Mouse (Mus musculus): Measurements from ENCODE around the gene Rln1. TPM values are rescaled to one million over a fixed set of nuclear protein-coding genes. Genes with fewer than 3 reads are reported as not detected.
A peak's percentile ranks its signal among the peaks of the same experiment; 100 is the strongest.

Rln1 gene
- polyA plus RNA-seq, 1 experiment from 2014 or later = 2.5 TPM

DNA sequence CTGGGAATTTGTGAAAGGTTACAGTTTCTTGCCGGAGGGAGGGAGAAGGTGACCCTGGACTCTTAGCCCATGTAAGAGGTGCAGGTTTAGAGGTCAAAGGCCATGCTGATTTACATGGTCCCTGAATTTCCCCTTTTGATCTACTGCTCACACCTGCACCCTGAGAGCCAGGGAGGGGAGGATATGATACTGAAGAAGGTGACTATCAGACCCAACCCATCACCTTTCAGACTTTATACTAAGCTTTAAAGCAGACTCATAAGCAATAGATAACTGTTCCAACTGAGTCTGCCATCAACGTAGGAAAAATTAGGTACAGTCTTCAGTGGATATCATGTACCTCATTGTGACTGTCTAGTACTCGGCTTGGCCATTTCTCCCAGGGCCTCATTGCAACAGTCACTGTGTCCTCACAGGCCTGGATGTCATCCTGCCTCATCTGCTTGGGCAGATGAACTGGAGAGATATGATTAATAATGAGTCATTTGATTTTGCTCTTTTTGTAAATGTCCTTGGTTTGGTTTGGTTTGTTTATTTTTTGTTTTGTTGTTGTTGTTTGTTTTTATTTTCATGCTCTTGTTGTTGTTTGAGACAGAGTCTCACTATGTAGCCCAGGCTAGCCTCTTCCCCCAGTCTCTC lies 34.3 kb upstream of the Rln1 start:
- peaks cover 8% of the 10 kb centered on the region for H3K4me1 ChIP-seq
- no peak for ATAC-seq (replicated peaks)
- H3K4me2 ChIP-seq = no peak overlapping the region
- H3K9me3 ChIP-seq = no peaks in the 10 kb centered on the region
- no peaks in the 10 kb centered on the region; the same call in 1 of the 2 replicates for H3K27me3 ChIP-seq (replicated peaks)
- H3K4me3 ChIP-seq = no peak overlapping the region
- H3K36me3 ChIP-seq (replicated peaks) = no peaks in the 10 kb centered on the region
- H3K27ac ChIP-seq = no peak overlapping the region
- 87% methylated on average over 3 of the region's 3 CpGs for WGBS
- H3K9ac ChIP-seq = no peak overlapping the region

DNA sequence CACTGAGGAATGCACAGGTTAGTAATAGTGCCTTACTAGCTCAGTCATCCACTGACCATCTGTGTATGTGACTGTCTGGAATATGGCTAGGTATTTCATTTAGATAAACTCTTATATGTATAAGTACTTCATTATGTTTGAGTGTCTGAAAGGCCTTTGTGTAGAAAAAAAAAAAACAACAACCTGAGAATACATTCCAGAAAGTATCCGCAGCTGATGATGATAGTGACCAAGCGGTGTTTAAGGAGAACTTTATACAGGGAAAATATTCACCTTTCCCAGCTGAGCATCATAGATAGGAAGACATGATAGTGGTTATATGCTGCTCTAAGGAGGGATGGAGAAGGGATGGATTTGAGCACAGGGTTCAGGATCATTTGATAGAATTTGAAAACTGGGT lies 33.6 kb upstream of the Rln1 start:
- Histone ChIP-seq H3K9me3 (no peaks in the 10 kb centered on the region), H3K27ac (no peak overlapping the region), H3K27me3 (replicated peaks) (no peaks in the 10 kb centered on the region; the same call in 1 of the 2 replicates), H3K4me3 (no peak overlapping the region), H3K36me3 (replicated peaks) (no peaks in the 10 kb centered on the region), H3K4me2 (no peak overlapping the region), H3K4me1 (peaks cover 8% of the 10 kb centered on the region), H3K9ac (no peak overlapping the region)
- 87% methylated on average over 2 of the region's 2 CpGs for WGBS
- no peak for ATAC-seq (replicated peaks)

GRCm38 (mm10) chr19:29366969-29367622 lies 32.6 kb upstream of the Rln1 start, which contains the start of the genes Plgrkt and Cd274:
Plgrkt (minus strand) TSS chr19:29367390.
Cd274 (plus strand) TSS chr19:29367455.
- peaks cover 14% of the 10 kb centered on the region for H3K4me1 ChIP-seq
- H3K36me3 ChIP-seq (replicated peaks) = no peaks in the 10 kb centered on the region
- no peak within 1 kb of the TSS for H3K27ac ChIP-seq
- H3K9me3 ChIP-seq = no peaks in the 10 kb centered on the region
- ATAC-seq (replicated peaks) = 0 out of 2 replicates have a peak, but pooled peaks have one; percentile 53
- H3K4me2 ChIP-seq = peak within 1 kb of the TSS; percentile 74
- H3K4me3 ChIP-seq = peak within 1 kb of the TSS; percentile 41
- H3K9ac ChIP-seq = peak within 1 kb of the TSS; percentile 22
- no peaks in the 10 kb centered on the region; the same call in 1 of the 2 replicates for H3K27me3 ChIP-seq (replicated peaks)
- WGBS = 4% methylated on average over 26 of the region's 26 CpGs

- ATAC-seq (replicated peaks) = no peak
- Histone ChIP-seq H3K36me3 (replicated peaks) (no peaks in the 10 kb centered on the region), H3K27ac (no peak overlapping the region), H3K27me3 (replicated peaks) (no peaks in the 10 kb centered on the region; the same call in 1 of the 2 replicates), H3K4me2 (peak overlapping the region; percentile 74), H3K4me1 (peaks cover 14% of the 10 kb centered on the region), H3K4me3 (peak overlapping the region; percentile 41), H3K9me3 (no peaks in the 10 kb centered on the region), H3K9ac (no peak overlapping the region)
- 61% methylated on average over 20 of the region's 20 CpGs for WGBS
Observed at GRCm38 (mm10) chr19:29366226-29366968, 31.9 kb upstream of the Rln1 start.

DNA sequence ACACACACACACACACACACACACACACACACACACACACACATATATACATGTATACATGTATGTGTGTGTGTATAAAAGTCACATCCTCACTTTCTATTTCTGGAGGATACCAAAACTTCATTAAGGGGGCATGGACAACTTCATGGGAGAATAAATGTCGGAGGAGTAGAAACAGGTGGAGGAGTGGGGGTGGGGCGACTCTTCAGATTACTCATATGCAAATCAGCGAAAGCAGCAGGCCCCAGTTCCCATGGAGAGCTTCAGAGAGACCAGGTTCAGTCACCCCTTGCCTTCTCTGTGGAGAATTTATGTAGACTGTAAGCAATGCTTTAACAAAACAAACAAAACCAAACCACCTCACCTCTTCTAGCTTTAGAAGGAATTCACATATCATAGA lies 30.6 kb upstream of the Rln1 start:
- no peak overlapping the region for H3K27ac ChIP-seq
- H3K9me3 ChIP-seq = no peaks in the 10 kb centered on the region
- no peak overlapping the region for H3K4me2 ChIP-seq
- no peaks in the 10 kb centered on the region for H3K36me3 ChIP-seq (replicated peaks)
- no peak overlapping the region for H3K9ac ChIP-seq
- no peak for ATAC-seq (replicated peaks)
- H3K4me1 ChIP-seq = peaks cover 27% of the 10 kb centered on the region
- WGBS = 21% methylated on average over 3 of the region's 3 CpGs
- H3K27me3 ChIP-seq (replicated peaks) = no peaks in the 10 kb centered on the region; the same call in 1 of the 2 replicates
- H3K4me3 ChIP-seq = no peak overlapping the region

DNA sequence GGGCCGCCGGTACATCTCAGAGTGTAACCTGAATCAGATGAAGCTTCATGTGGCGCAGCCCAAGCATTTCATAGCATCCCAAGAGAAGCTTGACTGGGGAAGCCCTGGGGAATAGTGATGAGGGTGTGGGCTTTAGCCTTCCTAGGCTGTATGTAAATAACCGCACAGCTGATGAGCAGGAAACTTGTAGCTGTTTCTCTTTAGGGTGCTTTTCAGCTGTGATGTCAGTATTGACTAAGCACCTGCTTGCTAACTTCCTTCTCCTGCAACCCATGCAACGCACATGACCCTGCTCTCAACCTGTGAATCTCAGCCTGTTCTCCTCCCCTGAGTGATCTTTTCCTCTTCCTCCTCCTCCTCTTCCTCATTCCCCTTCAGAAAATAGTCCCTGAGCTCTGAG lies 29.6 kb upstream of the Rln1 start:
- H3K4me3 ChIP-seq = no peak overlapping the region
- 0 out of 2 replicates have a peak, but pooled peaks cover under 1% of the 10 kb centered on the region for H3K36me3 ChIP-seq (replicated peaks)
- H3K4me2 ChIP-seq = no peak overlapping the region
- no peaks in the 10 kb centered on the region; the same call in 1 of the 2 replicates for H3K27me3 ChIP-seq (replicated peaks)
- WGBS = 86% methylated on average over 5 of the region's 5 CpGs
- no peaks in the 10 kb centered on the region for H3K9me3 ChIP-seq
- no peak overlapping the region for H3K27ac ChIP-seq
- no peak overlapping the region for H3K9ac ChIP-seq
- no peak for ATAC-seq (replicated peaks)
- H3K4me1 ChIP-seq = peaks cover 31% of the 10 kb centered on the region

DNA sequence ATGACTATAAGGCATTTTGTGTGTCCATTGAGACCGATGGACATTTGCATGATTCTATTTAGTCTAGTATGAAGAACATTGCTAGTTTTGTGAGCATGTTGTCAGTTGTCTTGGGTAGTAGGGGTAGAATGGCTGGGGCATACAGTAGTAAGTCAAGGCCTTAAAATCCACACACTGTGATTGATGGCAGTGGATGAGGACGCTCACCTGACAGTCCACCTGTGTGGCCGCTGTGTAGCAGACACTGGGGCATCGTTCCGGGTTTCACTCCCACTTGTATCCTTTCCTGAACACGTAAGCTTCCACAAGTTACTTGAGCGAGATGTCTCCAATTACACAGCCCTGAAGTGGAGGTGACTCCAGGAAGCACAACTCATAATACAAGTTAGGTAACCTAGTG lies 29.1 kb upstream of the Rln1 start:
- 90% methylated on average over 7 of the region's 7 CpGs for WGBS
- H3K4me2 ChIP-seq = no peak overlapping the region
- 0 out of 2 replicates have a peak, but pooled peaks cover 2% of the 10 kb centered on the region for H3K36me3 ChIP-seq (replicated peaks)
- H3K27ac ChIP-seq = no peak overlapping the region
- H3K27me3 ChIP-seq (replicated peaks) = no peaks in the 10 kb centered on the region; the same call in 1 of the 2 replicates
- H3K4me3 ChIP-seq = no peak overlapping the region
- no peak for ATAC-seq (replicated peaks)
- H3K4me1 ChIP-seq = peaks cover 31% of the 10 kb centered on the region
- no peaks in the 10 kb centered on the region for H3K9me3 ChIP-seq
- no peak overlapping the region for H3K9ac ChIP-seq

DNA sequence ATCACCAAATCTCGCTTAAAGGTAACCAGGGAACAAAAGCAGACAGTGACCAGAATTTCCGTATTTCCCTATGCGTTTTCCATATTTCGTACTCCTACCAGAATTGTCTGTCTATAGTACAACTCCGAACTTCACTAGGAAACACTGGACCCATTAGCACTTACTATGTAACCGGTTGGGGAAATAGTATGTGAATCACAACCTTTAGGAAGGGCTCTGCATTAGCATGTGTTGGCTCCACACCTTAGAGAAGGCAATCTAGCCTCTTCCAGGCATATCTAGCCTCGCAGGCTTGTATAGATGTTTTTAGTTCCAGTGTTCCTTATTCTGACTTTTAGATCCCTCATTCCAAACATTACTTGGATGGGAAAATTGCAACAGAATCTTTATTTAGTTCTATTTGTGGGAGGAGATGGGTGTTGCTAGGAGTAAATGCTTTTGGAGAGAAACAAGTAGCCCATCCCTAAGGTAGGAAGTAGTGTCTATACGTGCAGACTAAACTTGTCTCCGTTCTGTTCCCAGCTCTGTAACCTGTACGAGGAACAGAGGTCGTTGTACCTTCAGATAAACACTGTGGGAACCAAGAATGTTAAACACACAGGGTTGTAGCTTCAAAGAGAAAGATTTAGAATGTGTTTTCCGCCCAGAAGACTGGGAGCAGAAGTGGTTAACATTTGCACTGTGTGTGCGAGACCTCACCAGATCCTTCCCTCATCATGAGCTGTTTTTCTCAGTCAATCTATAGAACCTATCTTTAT lies 27.9 kb upstream of the Rln1 start:
- Histone ChIP-seq H3K9ac (peak overlapping the region; percentile 89), H3K36me3 (replicated peaks) (0 out of 2 replicates have a peak, but pooled peaks cover 2% of the 10 kb centered on the region), H3K4me1 (peaks cover 27% of the 10 kb centered on the region), H3K27ac (peak overlapping the region; percentile 80), H3K27me3 (replicated peaks) (no peaks in the 10 kb centered on the region; the same call in 1 of the 2 replicates), H3K9me3 (no peaks in the 10 kb centered on the region), H3K4me2 (peak overlapping the region; percentile 61), H3K4me3 (peak overlapping the region; percentile 92)
- WGBS = 48% methylated on average over 13 of the region's 13 CpGs
- peak; percentile 43 for ATAC-seq (replicated peaks)

GRCm38 (mm10) chr19:29361468-29362130 lies 27.1 kb upstream of the Rln1 start:
- H3K4me3 ChIP-seq = peak overlapping the region; percentile 92
- no peaks in the 10 kb centered on the region for H3K9me3 ChIP-seq
- H3K4me2 ChIP-seq = peak overlapping the region; percentile 61
- peak; percentile 100 for ATAC-seq (replicated peaks)
- peak overlapping the region; percentile 89 for H3K9ac ChIP-seq
- peak overlapping the region; percentile 80 for H3K27ac ChIP-seq
- no peaks in the 10 kb centered on the region; the same call in 1 of the 2 replicates for H3K27me3 ChIP-seq (replicated peaks)
- WGBS = 1% methylated on average over 33 of the region's 33 CpGs
- H3K36me3 ChIP-seq (replicated peaks) = peaks cover 2% of the 10 kb centered on the region; the same call in 1 of the 2 replicates
- peaks cover 23% of the 10 kb centered on the region for H3K4me1 ChIP-seq

DNA sequence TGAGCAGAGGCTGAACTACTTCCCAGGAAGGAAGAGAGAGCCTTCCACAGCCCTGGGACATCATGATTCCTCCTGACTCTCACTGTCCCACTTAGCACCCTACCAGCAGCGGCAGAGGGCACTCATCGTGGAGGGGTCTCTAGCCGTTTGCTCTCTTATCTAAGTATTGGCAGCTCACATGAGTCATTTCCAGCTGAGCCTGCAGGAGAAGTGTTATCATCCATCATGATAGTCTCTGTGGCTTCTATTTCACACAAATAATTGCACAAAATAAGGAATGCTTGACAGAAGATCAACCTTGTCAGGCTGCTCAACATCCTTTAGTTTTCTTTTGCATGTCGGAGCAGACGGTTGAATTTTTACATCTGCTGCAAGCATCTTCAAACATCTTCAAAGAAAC lies 25.8 kb upstream of the Rln1 start:
- H3K27ac ChIP-seq = no peak overlapping the region
- no peak overlapping the region for H3K4me2 ChIP-seq
- WGBS = 87% methylated on average over 5 of the region's 5 CpGs
- peaks cover 27% of the 10 kb centered on the region for H3K4me1 ChIP-seq
- H3K9me3 ChIP-seq = no peaks in the 10 kb centered on the region
- no peak overlapping the region for H3K4me3 ChIP-seq
- no peaks in the 10 kb centered on the region; the same call in 1 of the 2 replicates for H3K27me3 ChIP-seq (replicated peaks)
- no peak overlapping the region for H3K9ac ChIP-seq
- ATAC-seq (replicated peaks) = no peak
- H3K36me3 ChIP-seq (replicated peaks) = peaks cover 2% of the 10 kb centered on the region; the same call in 1 of the 2 replicates

DNA sequence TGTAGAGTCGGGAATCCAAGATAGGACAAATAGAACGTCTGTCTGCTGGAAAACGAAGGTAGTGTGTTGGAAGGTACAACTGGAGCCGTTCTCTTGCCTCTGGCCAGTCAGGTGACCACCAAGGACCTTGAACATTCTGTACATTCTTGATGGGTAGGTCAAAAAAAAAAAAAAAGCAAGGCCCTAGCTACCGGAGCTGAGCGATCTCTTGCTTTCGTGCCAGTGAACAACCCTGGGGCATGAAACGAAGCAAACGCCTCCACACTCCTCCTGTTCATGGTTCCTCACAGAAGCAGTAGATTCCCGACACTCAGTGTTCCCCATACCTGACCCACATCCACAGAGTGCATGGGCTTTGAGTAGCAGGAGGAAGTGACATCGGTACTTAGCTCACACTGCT lies 21.8 kb upstream of the Rln1 start:
- Histone ChIP-seq H3K27ac (no peak overlapping the region), H3K4me2 (no peak overlapping the region), H3K9ac (no peak overlapping the region), H3K36me3 (replicated peaks) (peaks cover 3% of the 10 kb centered on the region; the same call in 1 of the 2 replicates), H3K4me3 (no peak overlapping the region), H3K4me1 (peaks cover 20% of the 10 kb centered on the region), H3K27me3 (replicated peaks) (no peaks in the 10 kb centered on the region), H3K9me3 (no peaks in the 10 kb centered on the region)
- WGBS = 88% methylated on average over 11 of the region's 11 CpGs
- ATAC-seq (replicated peaks) = no peak

Data from midbrain, embryonic 15.5 days (tissue).